Mouse (Mus musculus) liver, embryonic 14.5 days (tissue): Measurements from ENCODE around the gene Hmga1. TPM values are rescaled to one million over a fixed set of nuclear protein-coding genes. Genes with fewer than 3 reads are reported as not detected.
A peak's percentile ranks its signal among the peaks of the same experiment; 100 is the strongest.

ENCODE experiments used
- ATAC-seq: fragments of 200-750 bp; cut with Nextera tagmentation; 2 replicates; pipeline ENCODE4 v1.8.0; 2017; ENCODE audit warnings: moderate number of reproducible peaks, mild to moderate bottlenecking, moderate library complexity; ENCODE audit not compliant: insufficient read depth
- DNase-seq, 3 experiments: peaks; one replicate each; pipeline ENCODE4 v3.0.0-alpha.2; 2012 to 2013; ENCODE audit warnings: low read depth in 3 of 3, low spot score in 3 of 3
- H3K27ac ChIP-seq: fragments of 300-500 bp; sonication (generic); 2 replicates; pipeline ENCODE4 v1.5.1; 2014; ENCODE audit warnings: moderate library complexity, mild to moderate bottlenecking, control low read depth, inconsistent platforms
- H3K27me3 ChIP-seq: fragments of 300-500 bp; sonication (generic); 2 replicates; pipeline ENCODE4 v1.6.1; 2014; ENCODE audit warnings: mild to moderate bottlenecking, low read length, moderate library complexity; ENCODE audit not compliant: control insufficient read depth, insufficient read depth
- H3K36me3 ChIP-seq: fragments of 300-500 bp; sonication (generic); replicated peaks from 2 replicates; pipeline ENCODE4 v1.6.1; 2014; ENCODE audit warnings: low read depth; ENCODE audit not compliant: control insufficient read depth, insufficient read depth
- H3K4me1 ChIP-seq, 2 experiments: fragments of 200-500 bp in 1 of 2; fragments of 300-500 bp in 1 of 2; sonication (generic) in 1 of 2; replicated peaks; 2 replicates each; pipeline ENCODE4 v1.6.1; 2012 to 2014; ENCODE audit warnings: antibody characterized with exemption in 1 of 2, inconsistent platforms in 1 of 2, low read length in 1 of 2; ENCODE audit not compliant: control insufficient read depth in 2 of 2, insufficient read depth in 2 of 2
- H3K4me2 ChIP-seq: fragments of 300-500 bp; sonication (generic); 2 replicates; pipeline ENCODE4 v1.6.1; 2014; ENCODE audit warnings: low read depth, mild to moderate bottlenecking, control low read depth, moderate library complexity
- H3K4me3 ChIP-seq, 2 experiments: fragments of 200-500 bp in 1 of 2; fragments of 300-500 bp in 1 of 2; sonication (generic) in 1 of 2; 2 replicates each; pipeline ENCODE4 v1.5.1; 2012 to 2014; ENCODE audit warnings: low read depth in 2 of 2, low read length in 2 of 2, mild to moderate bottlenecking in 2 of 2, control low read depth in 1 of 2, inconsistent platforms in 1 of 2, moderate library complexity in 1 of 2; ENCODE audit not compliant: insufficient read depth in 1 of 2
- H3K9ac ChIP-seq: fragments of 300-500 bp; sonication (generic); replicated peaks from 2 replicates; pipeline ENCODE4 v1.6.1; 2014; ENCODE audit warnings: mild to moderate bottlenecking, control low read depth, moderate library complexity
- H3K9me3 ChIP-seq: fragments of 300-500 bp; sonication (generic); 2 replicates; pipeline ENCODE4 v1.6.1; 2016; ENCODE audit warnings: low read length, mixed read lengths; ENCODE audit not compliant: control insufficient read depth
- CTCF ChIP-seq: IDR thresholded peaks from 2 replicates; pipeline ENCODE4 v1.5.1; 2016; ENCODE audit warnings: antibody characterized with exemption, low read depth, control low read depth
- EP300 ChIP-seq: IDR thresholded peaks from 2 replicates; pipeline ENCODE4 v1.6.1; 2016; ENCODE audit warnings: antibody characterized with exemption, low read depth
- WGBS: fragments of 180-500 bp; shearing (Covaris S2); extraction: QIAGEN DNeasy Blood & Tissue Kit; methylation state at CpG from one replicate; pipeline ENCODE4 v1.1.7; 2014; ENCODE audit not compliant: insufficient replicate concordance; 5-methylcytosine and 5-hydroxymethylcytosine counted together
- polyA plus RNA-seq, 2 experiments: library from polyadenylated mRNA; depleted of rRNA in 1 of 2; stranded (reverse) in 1 of 2; unstranded in 1 of 2; fragments of >200 nt; fragmentation: Nextera tagmentation in 1 of 2; extraction: Ambion mirVana in 1 of 2; gene quantifications; 2 replicates each; pipeline versions ENCODE4 v1.2.1 to v1.2.3; 2012 to 2014

Hmga1 gene
- polyA plus RNA-seq, 2 experiments = 149 to 162 TPM

- H3K4me3 ChIP-seq = no peak overlapping the region
- no peak for TF ChIP-seq EP300
- no peak for TF ChIP-seq CTCF
- no peak overlapping the region for H3K27ac ChIP-seq
- H3K4me2 ChIP-seq = no peak overlapping the region
- H3K4me1 ChIP-seq = peaks cover 0 to 6% of the 10 kb centered on the region in 2 experiments; a peak in 2 of 4 replicates
- no peaks in the 10 kb centered on the region for H3K9me3 ChIP-seq
- no peaks in the 10 kb centered on the region for H3K27me3 ChIP-seq
- no peak overlapping the region for H3K9ac ChIP-seq
- DNase-seq (no peak), ATAC-seq (no peak)
- H3K36me3 ChIP-seq = no peaks in the 10 kb centered on the region
- 65% methylated on average over 5 of the region's 5 CpGs for WGBS
Observed at GRCm38 (mm10) chr17:27528767-27529166, 27.5 kb upstream of the Hmga1 start.

GRCm38 (mm10) chr17:27532095-27532494 lies 24.2 kb upstream of the Hmga1 start:
- WGBS = 55% methylated on average over 8 of the region's 8 CpGs
- TF ChIP-seq CTCF (no peak), EP300 (0 out of 2 replicates have a peak, but pooled peaks have one; percentile 25)
- no peak overlapping the region for H3K27ac ChIP-seq
- peak in 1 of 3 experiments; percentile 49 for DNase-seq
- H3K27me3 ChIP-seq = no peaks in the 10 kb centered on the region
- H3K4me3 ChIP-seq = no peak overlapping the region
- no peak for ATAC-seq
- no peaks in the 10 kb centered on the region for H3K9me3 ChIP-seq
- no peaks in the 10 kb centered on the region for H3K36me3 ChIP-seq
- no peak overlapping the region for H3K4me2 ChIP-seq
- H3K4me1 ChIP-seq = peaks cover 0 to 6% of the 10 kb centered on the region in 2 experiments; a peak in 2 of 4 replicates
- H3K9ac ChIP-seq = no peak overlapping the region

- Histone ChIP-seq H3K9me3 (no peaks in the 10 kb centered on the region), H3K4me2 (no peak overlapping the region), H3K9ac (no peak overlapping the region), H3K27ac (no peak overlapping the region), H3K36me3 (no peaks in the 10 kb centered on the region), H3K4me3 (no peak overlapping the region), H3K4me1 (peaks cover 0 to 6% of the 10 kb centered on the region in 2 experiments; a peak in 2 of 4 replicates), H3K27me3 (no peaks in the 10 kb centered on the region)
- DNase-seq = no peak
- TF ChIP-seq EP300 (no peak), CTCF (peak; percentile 55)
- no peak for ATAC-seq
- 69% methylated on average over 3 of the region's 3 CpGs for WGBS
Observed at GRCm38 (mm10) chr17:27533354-27533753, 22.9 kb upstream of the Hmga1 start.

GRCm38 (mm10) chr17:27534718-27535117 lies 21.6 kb upstream of the Hmga1 start:
- Histone ChIP-seq H3K9me3 (no peaks in the 10 kb centered on the region), H3K27me3 (no peaks in the 10 kb centered on the region), H3K36me3 (no peaks in the 10 kb centered on the region), H3K4me3 (no peak overlapping the region), H3K4me1 (peaks cover 0 to 6% of the 10 kb centered on the region in 2 experiments; a peak in 2 of 4 replicates), H3K27ac (no peak overlapping the region), H3K4me2 (no peak overlapping the region), H3K9ac (no peak overlapping the region)
- WGBS = 5% methylated on average over 10 of the region's 10 CpGs
- DNase-seq = peak; percentile 48 to 59 (median 52)
- TF ChIP-seq EP300 (no peak), CTCF (peak; percentile 100)
- ATAC-seq = peak; percentile 50

- WGBS = 63% methylated on average over 2 of the region's 2 CpGs
- Histone ChIP-seq H3K9me3 (no peaks in the 10 kb centered on the region), H3K4me2 (no peak overlapping the region), H3K27me3 (no peaks in the 10 kb centered on the region), H3K9ac (no peak overlapping the region), H3K4me3 (no peak overlapping the region), H3K27ac (no peak overlapping the region), H3K36me3 (no peaks in the 10 kb centered on the region), H3K4me1 (0 out of 4 replicates have a peak, but pooled peaks cover 0 to 2% of the 10 kb centered on the region in 2 experiments)
- no peak for DNase-seq
- TF ChIP-seq CTCF (no peak), EP300 (no peak)
- no peak for ATAC-seq
Observed at GRCm38 (mm10) chr17:27541261-27541660, 15.0 kb upstream of the Hmga1 start.
